Mouse (Mus musculus): ENCODE data around the gene Hhat.

Hhat gene

DNA sequence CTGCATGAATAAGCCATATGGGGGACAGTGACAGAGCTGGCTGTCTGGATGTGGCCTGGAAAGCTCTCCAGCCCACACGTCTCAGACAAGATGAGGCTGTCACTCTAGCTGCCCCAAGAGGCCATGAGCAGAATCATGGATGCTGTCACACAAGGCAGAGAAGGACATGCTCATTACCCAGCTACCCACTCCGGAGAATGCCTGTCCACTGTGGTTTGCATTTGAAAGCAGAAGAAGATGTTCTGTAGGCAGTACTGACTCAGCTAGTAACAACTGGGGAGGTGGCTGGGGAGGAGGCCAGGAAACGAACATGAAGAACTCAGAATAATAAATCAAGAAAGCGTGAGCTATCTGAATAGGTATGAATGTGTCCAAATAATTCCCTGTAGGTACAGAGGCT lies 215.5 kb downstream of the Hhat start:
- DNase-seq (ENCODE audit: low spot score), result no peak

DNA sequence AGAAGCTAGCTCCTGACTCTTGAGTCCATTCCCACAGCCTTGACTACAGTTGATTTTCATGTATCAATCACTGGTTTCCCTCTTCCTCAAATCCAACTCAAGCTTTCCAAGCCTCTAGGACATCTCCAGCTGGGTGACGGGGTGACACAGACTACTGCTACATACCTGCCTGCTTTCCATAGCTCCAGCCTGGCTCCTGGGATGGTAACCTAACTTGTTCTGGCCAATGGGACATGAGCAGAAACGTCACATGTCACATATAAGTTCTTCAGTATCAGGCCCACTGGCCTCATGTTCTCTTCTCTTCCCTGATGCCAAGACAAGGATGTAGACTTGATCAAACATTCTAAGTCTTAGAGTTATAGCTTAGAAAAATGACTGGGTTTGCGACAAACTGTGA lies 220.5 kb downstream of the Hhat start:
- no peak for DNase-seq (ENCODE audit: low spot score)

DNA sequence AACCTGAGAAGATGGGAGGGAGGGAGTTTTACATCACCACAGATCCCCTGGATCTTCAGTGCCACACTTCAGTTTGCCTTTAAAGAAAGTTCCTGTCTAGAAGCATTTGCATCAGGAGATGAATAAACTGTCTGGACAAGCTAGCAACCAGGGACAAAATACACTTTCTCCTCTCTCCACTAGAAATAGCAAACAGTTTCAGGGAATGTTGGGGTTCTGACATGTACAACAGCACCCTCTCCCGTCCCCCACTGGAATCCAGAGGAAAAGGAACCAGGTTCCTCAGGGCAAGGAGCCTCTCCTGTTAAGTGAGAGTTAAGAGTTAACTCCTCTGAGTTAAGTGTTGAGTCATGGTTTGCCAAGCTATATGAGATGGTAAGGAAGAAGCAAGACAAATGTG lies 224.2 kb downstream of the Hhat start:
- DNase-seq (ENCODE audit: low spot score), result no peak

DNA sequence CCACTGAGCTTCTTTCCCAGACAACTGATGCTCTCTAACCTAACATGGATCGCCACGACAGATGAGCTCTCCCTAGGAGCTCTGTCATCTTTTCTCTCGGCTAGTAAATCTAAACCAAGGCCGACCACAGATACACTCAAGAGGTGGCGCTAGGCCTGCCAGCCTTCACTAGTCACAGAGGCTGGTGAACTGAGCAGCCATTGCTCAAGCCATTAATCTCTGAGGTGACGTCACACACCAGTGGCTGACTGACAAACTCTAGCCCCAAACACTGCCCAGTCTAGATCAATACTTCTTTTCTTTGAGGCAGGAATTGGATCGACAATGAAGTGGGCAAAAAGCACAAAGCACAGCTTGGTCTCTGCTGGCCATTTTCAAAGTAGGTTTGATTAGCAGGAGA lies 226.1 kb downstream of the Hhat start:
- DNase-seq (ENCODE audit: low spot score), result no peak

DNA sequence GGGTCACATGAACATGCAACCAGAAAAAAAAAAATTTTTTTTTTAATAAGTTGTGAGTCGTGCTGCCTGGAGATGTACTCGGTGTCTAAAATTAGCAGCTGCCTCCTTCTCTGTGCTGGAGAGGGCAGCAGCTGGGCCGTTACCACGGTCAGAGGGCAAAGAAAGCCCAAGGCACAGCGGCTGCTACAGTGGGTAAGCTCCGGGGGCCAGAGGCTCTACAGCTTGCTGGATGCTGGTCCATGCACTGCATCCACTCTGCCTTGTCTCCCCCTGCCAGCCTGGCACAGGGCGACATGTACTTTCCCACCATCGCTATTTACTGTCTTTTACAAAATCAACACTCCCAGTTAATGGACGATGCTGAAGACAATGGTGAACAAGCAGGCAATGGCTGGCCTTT lies 226.9 kb downstream of the Hhat start:
- DNase-seq (ENCODE audit: low spot score), result no peak

DNA sequence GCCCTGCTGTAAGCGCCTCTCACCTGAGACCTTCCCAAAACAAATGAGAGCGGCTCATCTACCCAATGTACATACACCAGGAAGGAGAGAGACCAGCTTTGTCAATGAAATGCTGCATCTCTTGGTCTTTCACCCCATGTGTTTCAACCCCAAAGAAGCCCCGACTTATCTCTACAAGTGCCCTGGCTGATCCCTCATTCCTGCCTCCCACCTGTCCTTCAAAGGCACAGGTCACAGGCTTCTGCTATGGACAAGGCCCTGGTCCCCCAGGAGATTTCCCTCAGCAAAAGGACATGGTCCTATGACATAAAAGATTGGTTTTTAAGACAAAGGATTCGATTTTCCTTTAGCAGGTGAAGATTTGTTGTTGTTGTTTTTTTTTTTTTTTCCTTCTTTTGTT lies 227.3 kb downstream of the Hhat start:
- DNase-seq (ENCODE audit: low spot score), result no peak

DNA sequence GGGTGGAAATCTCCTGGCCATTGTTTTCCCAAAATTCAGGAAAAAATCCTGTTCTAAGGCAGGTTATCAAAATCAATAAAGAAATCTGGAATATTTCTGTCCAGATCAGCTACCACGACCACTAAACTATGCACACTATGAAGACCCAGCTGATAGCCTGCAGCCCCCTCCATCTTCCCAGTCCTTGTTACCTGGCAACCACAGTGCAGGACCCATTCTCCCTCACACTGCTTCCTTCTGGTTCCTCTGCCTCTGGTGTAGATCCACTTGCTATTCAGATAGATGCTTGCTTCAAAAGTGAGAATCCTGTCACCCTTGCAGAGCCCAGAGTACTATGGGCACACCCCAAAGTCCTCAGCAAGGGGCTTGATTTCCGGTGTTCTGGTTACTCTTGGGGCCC lies 228.9 kb downstream of the Hhat start:
- no peak for DNase-seq (ENCODE audit: low spot score)

DNA sequence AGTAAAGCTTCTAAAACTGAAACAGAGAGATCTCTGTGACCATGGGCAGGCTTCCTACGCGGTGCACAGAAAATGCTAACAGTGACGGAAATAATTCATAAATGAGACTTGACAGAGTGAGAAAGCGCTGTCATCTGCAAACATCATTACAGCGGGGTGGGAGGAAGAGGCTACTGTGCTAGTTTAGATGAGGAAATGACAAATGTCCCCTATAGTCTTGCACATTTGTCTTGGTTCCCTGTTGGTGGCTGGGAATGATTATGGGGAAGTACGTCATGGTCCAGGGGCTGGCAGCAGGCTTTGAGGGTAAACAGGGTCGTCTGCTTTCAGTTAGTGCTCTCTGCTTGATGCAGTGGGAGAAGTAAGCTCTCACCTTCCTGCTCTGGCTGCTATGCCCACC lies 233.9 kb downstream of the Hhat start:
- DNase-seq (ENCODE audit: low spot score), result no peak

DNA sequence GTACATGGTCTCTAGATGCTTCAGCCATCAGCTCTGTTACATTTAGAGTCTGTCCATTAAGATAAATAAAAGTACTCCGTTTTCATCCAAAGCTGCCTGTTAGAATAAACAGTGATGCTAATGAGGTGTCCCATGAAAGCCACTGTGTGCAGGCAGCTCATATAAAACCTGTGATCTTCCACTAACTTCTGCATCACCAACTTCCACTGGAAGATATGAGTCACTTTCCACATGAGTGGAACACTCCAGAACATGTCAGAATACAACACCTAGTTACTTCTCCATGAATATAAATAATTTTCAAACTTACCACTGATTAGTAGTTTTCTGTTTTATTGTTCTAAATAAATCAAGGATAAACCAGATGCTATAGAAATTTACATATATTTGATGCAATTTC lies 234.6 kb downstream of the Hhat start:
- DNase-seq (ENCODE audit: low spot score), result no peak

DNA sequence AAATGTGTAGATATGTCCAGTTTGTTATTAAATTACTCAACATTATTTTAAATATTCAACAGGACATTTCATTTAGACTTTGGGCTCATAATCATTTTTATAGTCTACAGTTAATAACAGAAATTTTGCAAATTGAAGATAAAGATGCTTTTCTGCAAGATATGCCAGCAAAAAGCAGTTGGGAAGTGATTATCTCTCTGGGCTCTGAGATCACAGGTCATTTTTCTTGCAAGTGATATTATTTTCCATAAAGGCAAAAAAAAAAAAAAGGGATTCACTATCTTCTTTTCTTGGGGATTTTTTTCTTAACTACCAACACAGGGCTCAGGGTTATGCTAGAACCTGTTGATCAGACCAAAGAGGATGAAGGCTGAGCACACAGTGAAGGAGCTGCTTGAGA lies 238.0 kb downstream of the Hhat start:
- no peak for DNase-seq (ENCODE audit: low spot score)

DNA sequence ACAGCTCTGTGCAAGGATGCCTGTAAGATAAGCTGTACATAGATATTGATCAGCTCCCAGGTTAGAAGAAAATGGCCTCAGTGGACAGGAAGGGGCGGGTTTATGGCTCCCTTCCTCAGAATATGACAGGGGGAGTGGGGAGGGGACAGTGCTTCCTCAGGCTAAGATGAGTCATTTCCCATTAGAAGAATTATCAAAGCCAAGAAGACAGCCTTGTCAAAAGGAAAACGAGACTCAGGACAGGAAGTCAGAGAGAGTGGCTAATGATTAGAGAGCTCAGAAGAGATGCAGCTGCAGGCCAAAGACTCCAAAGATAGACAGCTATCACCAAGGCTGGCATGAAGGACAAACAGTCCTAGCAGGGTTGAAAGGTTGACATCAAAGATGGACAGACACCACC lies 238.8 kb downstream of the Hhat start:
- DNase-seq (ENCODE audit: low spot score), result no peak

DNA sequence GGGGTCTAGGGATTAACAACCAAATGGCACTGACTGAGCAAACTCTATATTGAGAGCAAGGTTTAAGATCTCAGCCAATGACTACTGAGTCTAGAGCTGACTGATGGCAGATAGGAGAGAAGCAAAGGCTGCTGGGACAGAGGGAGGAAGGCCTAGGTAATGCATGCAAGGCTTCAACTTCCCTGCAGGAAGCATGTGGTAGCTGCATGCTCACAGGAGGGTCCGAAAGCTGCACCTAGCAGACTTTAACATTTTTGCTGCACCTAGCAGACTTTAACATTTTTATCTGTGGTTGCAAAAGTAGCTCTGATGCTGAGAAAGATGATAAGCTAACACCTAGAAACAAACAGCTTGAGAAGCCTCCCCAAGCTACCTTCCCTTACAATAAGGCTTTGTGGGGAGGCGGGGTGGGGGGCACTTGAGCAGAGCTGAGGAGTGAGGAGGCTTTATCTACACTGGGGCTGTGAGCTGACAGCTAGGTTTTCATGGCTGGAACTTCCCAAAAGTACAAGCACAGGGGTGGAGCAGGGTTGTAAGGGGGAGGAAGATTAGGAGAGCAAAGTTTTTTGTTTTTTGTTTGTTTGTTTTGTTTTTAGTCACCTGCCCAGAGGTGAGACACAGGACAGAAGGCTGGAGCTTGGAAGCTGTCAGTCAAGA lies 239.4 kb downstream of the Hhat start:
- DNase-seq (ENCODE audit: low spot score), result no peak

DNA sequence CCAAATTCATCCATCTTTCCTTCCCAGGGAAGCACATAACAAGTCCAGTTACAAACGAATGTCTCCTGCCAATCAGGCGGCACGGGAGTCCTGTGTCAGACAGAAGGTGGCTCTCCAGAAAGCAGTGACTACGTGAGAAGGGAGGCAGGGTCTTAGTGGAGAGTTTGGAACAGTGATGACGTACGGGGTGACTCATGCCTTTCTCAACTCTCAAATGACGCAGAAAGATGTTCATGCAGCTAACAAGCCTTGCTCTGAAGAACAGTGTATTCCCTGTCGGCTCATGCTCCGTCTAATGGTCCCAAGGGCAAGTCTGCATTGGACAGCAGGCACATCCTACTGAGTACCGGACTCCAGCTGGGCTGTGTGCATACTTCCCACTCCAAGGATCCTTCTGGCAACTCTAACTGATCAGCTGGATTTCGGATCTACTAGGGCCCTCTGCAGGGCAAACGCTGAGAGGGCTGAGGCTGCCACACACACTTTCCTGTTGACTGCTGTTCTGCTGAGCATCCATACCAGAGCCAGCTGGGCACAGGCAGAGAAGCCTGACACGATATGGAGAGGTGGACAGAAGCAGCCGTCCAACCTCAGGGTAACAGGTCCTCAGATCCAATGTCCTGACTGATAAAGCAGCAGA lies 245.2 kb downstream of the Hhat start:
- DNase-seq (ENCODE audit: low spot score), result peak; percentile 20

DNA sequence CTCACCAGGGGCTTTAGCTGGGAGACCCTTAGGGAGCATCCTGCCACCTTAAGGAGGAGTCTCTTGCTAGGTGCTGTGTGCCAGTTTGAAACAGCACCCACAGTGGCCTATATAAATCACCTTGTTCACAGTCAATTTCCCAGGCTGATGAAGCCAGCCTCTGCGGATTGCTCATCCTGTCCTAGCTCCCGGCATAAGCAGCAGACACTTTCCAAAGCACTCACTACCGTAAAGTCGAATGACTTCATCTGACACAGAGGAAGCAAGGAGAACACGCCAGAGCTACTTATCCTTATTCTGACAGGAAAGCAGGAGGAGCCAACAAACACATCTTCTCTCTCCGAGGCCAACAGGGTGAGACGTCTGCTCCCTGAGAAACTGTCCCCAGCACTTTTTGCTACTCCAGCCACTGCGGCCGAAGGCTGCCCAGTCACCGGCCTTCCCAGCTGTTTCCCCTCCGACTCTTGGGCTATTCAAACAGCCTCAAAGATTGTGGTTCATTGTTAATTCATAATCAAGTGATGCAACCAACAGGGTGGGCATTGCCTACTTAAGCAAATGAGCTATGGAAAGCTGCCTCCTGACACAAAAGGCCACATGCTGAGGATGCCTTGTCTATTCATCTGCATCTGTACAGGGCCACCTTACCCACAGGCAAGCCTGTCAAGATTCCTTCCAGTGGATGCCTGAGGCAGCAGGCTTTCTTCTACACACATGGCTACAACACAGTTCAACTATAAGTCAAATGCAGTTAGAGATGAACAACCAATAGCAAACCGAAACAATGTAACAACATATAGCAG lies 248.4 kb downstream of the Hhat start:
- no peak for DNase-seq (ENCODE audit: low spot score)

DNA sequence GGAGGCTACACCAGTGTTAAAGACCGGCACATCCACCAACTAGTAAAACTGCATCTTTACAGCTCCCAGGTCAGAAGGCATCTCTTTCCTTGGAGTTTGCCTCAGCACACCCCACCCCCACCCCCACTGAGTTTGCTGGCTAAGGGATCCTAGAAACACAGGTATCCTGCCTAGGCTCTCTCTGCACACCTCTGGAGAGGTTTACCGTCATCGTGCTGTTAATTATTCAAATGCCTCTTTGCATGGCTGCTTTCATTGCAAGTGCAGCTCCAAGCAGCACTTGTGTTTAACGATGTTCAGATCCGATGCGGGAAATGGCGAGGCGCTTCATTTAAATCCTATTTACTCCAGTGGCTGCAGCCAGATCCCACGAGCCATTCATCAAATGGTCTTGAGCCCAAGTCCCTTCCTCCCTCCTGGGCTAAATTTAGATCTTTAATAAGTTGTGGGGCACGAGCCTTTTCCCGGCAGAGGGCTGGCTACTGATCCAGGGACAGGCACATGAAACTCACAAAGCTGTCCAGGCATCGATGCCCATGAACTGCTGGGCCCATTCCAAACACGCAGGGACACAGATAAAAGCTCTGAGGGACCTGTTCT lies 250.1 kb downstream of the Hhat start:
- DNase-seq (ENCODE audit: low spot score), result peak; percentile 27

DNA sequence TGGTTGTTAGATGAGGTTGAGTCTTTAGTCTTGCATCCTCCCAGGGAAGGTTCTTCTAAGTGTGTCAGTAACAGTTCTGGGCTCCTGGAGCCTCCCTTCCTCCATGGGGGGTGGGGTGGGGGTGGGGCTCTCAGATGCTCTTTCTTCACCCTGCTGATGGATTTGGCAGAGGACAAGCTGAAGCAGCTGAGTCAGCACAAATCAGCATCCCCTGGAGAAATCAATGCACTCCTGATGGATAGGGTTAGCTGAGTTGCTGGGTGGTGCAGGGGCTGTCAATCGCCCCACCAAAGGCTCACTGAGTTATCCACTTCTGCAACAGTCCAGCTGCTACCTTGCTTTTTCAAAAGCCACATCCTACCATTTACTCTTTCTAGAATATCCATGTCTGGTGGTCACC lies 251.3 kb downstream of the Hhat start:
- DNase-seq (ENCODE audit: low spot score), result no peak

DNA sequence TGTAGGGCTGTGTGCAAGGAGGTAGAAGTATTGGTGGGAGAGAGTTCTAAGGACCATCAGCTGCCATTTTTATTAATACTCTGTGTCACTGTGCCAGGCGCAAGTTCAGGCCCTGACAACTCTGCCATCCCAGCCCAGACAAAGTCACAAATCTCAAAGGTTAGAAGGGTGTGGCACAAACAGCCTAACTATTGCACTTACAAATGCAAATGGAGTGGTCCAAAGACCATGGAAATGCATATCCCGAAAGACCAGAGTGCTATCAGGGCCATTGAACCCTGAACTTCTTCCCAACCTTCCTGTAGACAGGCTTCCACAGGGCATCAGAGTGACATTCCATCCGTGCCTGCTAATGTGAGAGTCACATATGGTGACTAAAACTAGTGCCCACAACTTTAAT lies 255.7 kb downstream of the Hhat start:
- no peak for DNase-seq (ENCODE audit: low spot score)

DNA sequence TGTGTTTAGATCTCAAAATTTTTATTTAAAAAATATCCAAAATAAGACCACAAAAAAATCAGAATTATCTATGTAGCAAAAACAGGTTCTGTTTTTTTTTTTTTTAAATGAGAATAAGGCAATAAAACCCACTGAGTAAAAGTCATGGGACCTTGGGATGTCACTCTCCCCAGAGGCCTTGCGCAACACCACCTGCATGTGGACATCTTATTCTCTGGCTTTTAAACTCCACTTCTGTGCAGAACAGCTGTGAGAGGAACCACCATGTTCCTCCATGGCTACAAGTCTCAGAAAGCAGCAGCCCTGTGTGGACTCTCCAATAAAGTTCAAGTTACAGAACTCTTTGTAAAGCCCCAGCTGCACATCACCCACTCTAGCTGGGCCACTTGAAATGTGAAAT lies 258.2 kb downstream of the Hhat start:
- no peak for DNase-seq (ENCODE audit: low spot score)

DNA sequence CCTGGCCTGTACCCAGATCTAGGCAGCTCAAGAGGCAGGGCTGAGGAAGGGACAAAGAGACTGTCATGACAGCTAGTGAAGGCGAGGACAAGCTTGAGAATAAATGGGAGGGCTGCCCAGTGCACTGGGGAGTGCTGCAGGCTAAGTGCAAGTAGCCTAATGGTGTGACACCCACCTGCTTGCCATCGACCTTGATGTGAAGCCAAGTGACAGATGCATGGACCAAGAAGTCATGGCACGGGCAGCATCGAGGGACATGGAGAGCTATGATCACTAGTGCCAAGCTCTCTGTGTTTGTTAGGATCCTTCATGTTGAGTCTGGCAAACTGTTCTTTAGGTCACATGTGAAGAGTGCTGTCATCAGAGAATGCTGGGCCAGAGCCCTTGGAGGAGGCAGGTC lies 267.4 kb downstream of the Hhat start:
- no peak for DNase-seq (ENCODE audit: low spot score)

DNA sequence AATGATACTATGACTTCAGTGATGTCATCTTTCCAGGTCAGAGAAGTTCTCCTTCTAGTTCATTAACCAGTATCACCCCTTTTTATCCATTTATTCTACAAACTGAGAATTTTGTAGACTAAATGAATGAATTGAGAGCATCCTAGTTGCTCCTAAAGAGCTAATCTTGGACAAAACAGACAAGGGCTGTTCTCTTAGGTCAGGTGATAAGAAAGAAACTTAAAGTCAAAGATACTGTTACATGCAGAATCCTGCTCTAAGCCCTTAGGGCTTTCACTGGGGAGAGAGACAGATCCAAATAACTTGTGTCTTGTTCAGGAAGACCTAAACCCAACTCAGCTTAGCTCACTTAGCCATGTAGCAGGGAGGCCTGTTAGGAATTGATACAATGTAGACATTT lies 268.2 kb downstream of the Hhat start:
- no peak for DNase-seq (ENCODE audit: low spot score)

DNA sequence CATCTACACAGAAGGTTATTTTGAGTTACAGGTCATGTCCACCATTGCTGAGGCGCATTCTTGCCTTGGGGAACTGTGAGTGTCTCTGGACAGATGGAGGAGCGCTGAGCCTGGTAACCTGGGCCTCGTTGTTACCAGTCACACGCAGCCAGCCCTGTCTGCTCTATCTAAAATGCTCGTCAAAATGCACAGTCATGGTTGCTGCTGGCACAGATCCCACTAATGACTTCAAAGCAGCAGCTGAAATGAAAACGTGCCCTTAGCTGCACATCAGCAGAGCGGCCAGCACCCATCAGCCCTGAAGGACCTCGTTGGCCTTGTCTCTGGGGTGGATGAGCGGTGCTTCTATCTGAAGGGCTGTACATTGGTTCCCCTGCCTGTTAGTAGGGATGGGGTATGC lies 269.0 kb downstream of the Hhat start:
- DNase-seq (ENCODE audit: low spot score), result peak; percentile 60

DNA sequence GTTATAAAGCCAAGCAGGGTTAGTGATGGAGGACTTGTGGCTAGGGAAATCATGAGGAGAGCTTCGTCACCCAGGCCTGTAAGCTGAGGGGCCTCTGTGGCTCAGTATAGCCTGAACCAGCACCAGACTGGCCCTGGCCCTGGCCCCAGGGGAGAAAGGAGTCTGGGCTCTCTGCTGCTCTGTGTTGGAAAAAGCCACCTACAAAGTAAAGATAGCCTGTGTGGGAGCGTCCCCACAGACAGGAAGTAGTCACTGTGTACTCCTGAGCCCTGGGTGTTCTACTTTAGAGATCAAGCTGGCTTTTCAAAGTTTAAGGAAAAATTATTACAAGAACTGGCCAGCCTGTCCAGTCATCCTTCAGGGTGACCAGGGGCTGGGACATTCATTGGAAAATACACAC lies 273.5 kb downstream of the Hhat start:
- no peak for DNase-seq (ENCODE audit: low spot score)
